Mouse (Mus musculus): Measurements from ENCODE around the gene Ccdc159. TPM values are rescaled to one million over a fixed set of nuclear protein-coding genes. Genes with fewer than 3 reads are reported as not detected.

The Ccdc159 gene
- total RNA-seq, 4 experiments from 2014 or later = 12.9 to 19.5 (median 16.0) TPM

- no peak for DNase-seq (ENCODE audit: low spot score in 2 of 2)
Observed at GRCm38 (mm10) chr9:21960558-21961208, 33.4 kb downstream of the Ccdc159 start.

GRCm38 (mm10) chr9:21961366-21961980 lies 34.2 kb downstream of the Ccdc159 start:
- no peak for DNase-seq (ENCODE audit: low spot score in 2 of 2)

DNA sequence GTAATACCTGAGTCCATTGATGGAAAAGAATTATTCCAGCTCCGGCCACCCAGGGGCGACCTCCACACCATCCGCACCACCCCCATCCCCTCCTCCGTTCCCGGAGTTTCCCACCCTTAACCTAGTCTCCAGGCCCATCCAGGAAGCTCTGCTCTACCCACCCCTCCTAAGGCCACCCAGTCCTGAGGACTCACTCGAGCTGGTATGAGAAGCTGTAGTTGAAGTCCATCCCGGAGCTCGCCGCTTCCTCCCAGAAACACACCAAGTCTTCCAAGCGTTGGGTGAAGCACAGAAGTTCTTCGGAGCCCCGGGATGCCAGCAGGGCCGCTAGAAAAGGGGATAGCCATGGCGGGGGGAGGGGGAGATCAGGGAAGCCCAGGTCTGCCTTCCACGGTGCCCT lies 34.7 kb downstream of the Ccdc159 start:
- no peak for DNase-seq (ENCODE audit: low spot score in 2 of 2)

GRCm38 (mm10) chr9:21962416-21963059 lies 35.3 kb downstream of the Ccdc159 start:
- DNase-seq (ENCODE audit: low spot score in 2 of 2) = peak; percentile 55 to 83

GRCm38 (mm10) chr9:21963417-21963816 lies 36.1 kb downstream of the Ccdc159 start, which contains the start of gene Epor:
TSS of gene Epor (minus strand) at chr9:21963506.
- no peak for DNase-seq (ENCODE audit: low spot score in 2 of 2)

GRCm38 (mm10) chr9:21968883-21969282 lies 41.6 kb downstream of the Ccdc159 start:
- DNase-seq (ENCODE audit: low spot score in 2 of 2) = no peak

- no peak for DNase-seq (ENCODE audit: low spot score in 2 of 2)
Observed at GRCm38 (mm10) chr9:21969304-21969703, 42.0 kb downstream of the Ccdc159 start.

GRCm38 (mm10) chr9:21976626-21977175 lies 49.4 kb downstream of the Ccdc159 start:
- DNase-seq (ENCODE audit: low spot score in 2 of 2) = no peak

DNA sequence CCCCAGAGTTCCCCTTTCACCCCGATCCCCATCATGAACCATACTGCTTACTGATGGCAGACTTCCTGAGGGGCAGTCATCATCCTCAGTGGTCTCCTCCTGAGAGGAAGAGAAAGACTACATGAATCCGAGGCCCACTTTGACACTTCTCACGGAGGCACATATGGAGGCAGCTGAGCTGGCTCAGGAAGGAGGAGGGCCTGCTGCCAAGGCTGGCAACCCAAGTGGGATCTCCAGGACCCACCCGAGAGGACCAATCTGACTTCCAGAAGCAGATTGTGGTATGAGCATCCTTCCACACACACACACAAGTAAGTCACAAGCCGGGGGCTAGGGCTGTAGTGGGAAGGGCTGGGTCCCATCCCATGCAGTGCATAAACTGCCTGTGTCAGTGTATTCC lies 50.1 kb downstream of the Ccdc159 start:
- no peak for DNase-seq (ENCODE audit: low spot score in 2 of 2)

- DNase-seq (ENCODE audit: low spot score in 2 of 2) = no peak
Observed at GRCm38 (mm10) chr9:21977972-21978371, 50.7 kb downstream of the Ccdc159 start.

DNA sequence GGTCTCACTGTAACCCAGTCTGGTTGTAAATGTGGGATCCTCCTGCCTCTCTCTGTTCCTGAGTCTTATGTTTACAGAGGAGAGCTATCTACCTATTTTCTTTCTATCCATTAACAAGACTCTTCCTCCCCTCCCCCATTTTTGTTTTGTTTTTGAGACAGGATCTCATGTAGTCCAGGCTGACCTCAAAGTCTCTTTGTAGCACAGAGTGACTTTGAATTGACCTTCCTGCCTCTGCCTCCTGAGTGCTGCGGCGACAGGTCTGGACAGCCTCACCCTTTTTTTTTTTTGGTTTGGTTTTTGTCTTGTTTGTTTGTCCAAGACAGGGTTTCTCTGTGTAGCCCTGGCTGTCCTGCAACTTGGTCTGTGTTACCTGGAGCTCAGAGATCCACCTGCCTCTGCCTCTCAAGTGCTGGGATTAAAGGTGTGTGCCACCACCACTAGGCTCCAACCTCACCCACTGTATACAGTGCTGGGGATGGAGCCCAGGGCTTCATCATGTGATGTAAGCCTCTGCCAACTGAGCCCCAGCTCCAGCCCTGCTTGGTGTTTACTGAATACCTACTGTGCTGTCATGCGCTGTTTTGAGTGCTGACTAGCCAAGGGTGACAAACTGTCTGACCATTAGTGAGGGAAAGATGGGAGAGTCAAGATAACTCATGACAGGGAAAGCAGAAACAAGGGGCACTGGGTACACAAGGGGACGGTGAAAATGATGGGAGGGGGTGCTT lies 51.3 kb downstream of the Ccdc159 start:
- DNase-seq (ENCODE audit: low spot score in 2 of 2) = no peak

DNA sequence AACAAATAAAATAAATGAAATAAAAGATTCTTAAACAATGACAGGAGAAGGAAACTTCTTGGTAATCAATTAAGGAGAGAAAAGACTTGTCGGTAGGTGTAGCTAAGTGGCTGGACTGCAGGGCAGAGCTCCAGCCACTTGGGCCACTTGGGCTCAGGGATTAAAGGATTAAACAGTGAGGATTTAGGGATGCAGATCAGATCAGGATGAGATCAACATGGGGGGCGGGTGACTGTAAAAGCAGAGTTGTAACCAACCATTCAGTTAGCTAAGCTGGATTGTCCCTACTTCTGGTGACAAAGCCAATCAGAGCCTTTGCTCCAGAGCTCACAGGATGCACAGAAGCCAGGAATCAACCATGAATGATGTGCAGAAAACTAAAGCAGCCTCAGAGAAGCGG lies 56.6 kb downstream of the Ccdc159 start:
- no peak for DNase-seq (ENCODE audit: low spot score in 2 of 2)

Other genes starting within 250 kb of the Ccdc159 start
- 10 to 100 TPM; 23.7 to 32.4 (median 28.6) TPM for gene Ldlr, start 204.0 kb upstream of the Ccdc159 start, total RNA-seq (2022)
- 1 to 10 TPM; 2.0 to 2.5 (median 2.2) TPM for gene Spc24, start 167.2 kb upstream of the Ccdc159 start, total RNA-seq (2022)
- 10 to 100 TPM in 1 of 4 experiments, 1 to 10 TPM in 3; 9.1 to 10.9 (median 9.6) TPM for gene Kank2, start 128.7 kb upstream of the Ccdc159 start, total RNA-seq (2022)
- not detected for gene Angptl8, start 92.0 kb upstream of the Ccdc159 start, total RNA-seq (2022)
- 10 to 100 TPM; 14.6 to 19.8 (median 16.8) TPM for gene Dock6, start 74.8 kb upstream of the Ccdc159 start, total RNA-seq (2022)
- 10 to 100 TPM; 10.7 to 15.7 (median 13.5) TPM for gene Rab3d, start 9.3 kb upstream of the Ccdc159 start, total RNA-seq (2022)
- 10 to 100 TPM; 36.3 to 42.6 (median 39.4) TPM for gene Tmem205, start 85 bp downstream of the Ccdc159 start, total RNA-seq (2022)
- gene Plppr2, start 9.6 kb downstream of the Ccdc159 start, total RNA-seq (2022) = 100 to 1,000 TPM; 133 to 152 (median 147) TPM
- gene Swsap1, start 28.3 kb downstream of the Ccdc159 start, total RNA-seq (2022) = 10 to 100 TPM; 13.2 to 15.0 (median 14.8) TPM
- 10 to 100 TPM; 12.9 to 15.3 (median 14.4) TPM for gene Epor, start 36.0 kb downstream of the Ccdc159 start, total RNA-seq (2022)
- gene Rgl3, start 62.0 kb downstream of the Ccdc159 start, total RNA-seq (2022) = 1 to 10 TPM; 2.7 to 4.4 (median 3.2) TPM
- gene Ccdc151, start 75.2 kb downstream of the Ccdc159 start, total RNA-seq (2022) = 1 to 10 TPM; 6.6 to 9.2 (median 6.7) TPM
- gene Prkcsh, start 75.3 kb downstream of the Ccdc159 start, total RNA-seq (2022) = 10 to 100 TPM; 89.5 to 94.0 (median 91.8) TPM
- 100 to 1,000 TPM; 132 to 153 (median 147) TPM for gene Elavl3, start 124.6 kb downstream of the Ccdc159 start, total RNA-seq (2022)
- gene Gm49318, start 143.8 kb downstream of the Ccdc159 start, total RNA-seq (2022) = not detected
- 10 to 100 TPM; 20.7 to 23.7 (median 21.9) TPM for gene Zfp653, start 143.9 kb downstream of the Ccdc159 start, total RNA-seq (2022)
- 10 to 100 TPM; 45.4 to 50.8 (median 48.0) TPM for gene Ecsit, start 158.0 kb downstream of the Ccdc159 start, total RNA-seq (2022)
- gene Cnn1, start 171.7 kb downstream of the Ccdc159 start, total RNA-seq (2022) = 1 to 10 TPM in 1 of 4 experiments, under 1 TPM in 3; 0.37 to 1.2 (median 0.59) TPM
- gene Elof1, start 189.7 kb downstream of the Ccdc159 start, total RNA-seq (2022) = 10 to 100 TPM; 52.2 to 69.8 (median 66.6) TPM
- under 1 TPM in 3 of 4 experiments, not detected in 1; 0.32 to 0.42 (median 0.37) TPM for gene Acp5, start 208.2 kb downstream of the Ccdc159 start, total RNA-seq (2022)
- gene Pigyl, start 229.4 kb downstream of the Ccdc159 start, total RNA-seq (2022) = 10 to 100 TPM; 41.6 to 49.3 (median 46.1) TPM